Mouse (Mus musculus): ENCODE results near the gene Pxk. TPM values are rescaled to one million over a fixed set of nuclear protein-coding genes. Genes with fewer than 3 reads are reported as not detected.

Pxk gene
- polyA plus RNA-seq, 1 experiment from 2014 or later = 85.0 TPM

DNA sequence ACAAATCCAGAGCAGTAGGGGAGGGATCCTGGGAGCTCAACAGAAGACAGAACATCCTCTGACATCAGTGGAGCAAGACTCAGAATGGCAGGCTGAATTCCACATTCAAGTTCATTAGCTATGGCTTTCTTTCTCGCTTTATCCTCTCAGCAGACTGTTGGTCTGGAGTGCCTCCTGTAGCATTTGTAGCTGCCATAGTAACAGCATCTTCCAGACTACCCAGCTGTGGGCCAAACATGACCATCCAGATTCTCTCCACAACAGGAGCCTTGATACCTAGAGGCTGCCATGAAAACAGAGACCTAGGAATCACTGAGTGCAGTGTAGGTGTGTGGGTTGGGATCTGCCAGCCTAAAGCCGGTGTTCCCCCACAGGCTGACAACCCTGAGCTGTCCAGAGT, 111.9 kb downstream of the Pxk start:
- no peak overlapping the region for H3K4me3 ChIP-seq (ENCODE audit: low read depth, low read length)
- WGBS = 85% methylated on average over 2 of the region's 2 CpGs
- no peak overlapping the region for H3K9ac ChIP-seq (replicated peaks; ENCODE audit: low read depth, low read length)
- H3K27ac ChIP-seq (ENCODE audit: low read depth, low read length) = no peak overlapping the region
- H3K36me3 ChIP-seq (ENCODE audit: control insufficient read depth, insufficient read depth, low read length) = no peaks in the 10 kb centered on the region
- no peak overlapping the region for H3K4me2 ChIP-seq (ENCODE audit: low read depth, low read length)
- H3K4me1 ChIP-seq (ENCODE audit: control insufficient read depth, insufficient read depth, low read length) = peaks cover 1% of the 10 kb centered on the region; the same call in 1 of the 2 replicates
- no peaks in the 10 kb centered on the region for H3K27me3 ChIP-seq (ENCODE audit: control insufficient read depth, insufficient read depth, low read length)
- no peak for ATAC-seq (ENCODE audit: low read depth)
- H3K9me3 ChIP-seq (ENCODE audit: control insufficient read depth, low read length) = no peaks in the 10 kb centered on the region

DNA sequence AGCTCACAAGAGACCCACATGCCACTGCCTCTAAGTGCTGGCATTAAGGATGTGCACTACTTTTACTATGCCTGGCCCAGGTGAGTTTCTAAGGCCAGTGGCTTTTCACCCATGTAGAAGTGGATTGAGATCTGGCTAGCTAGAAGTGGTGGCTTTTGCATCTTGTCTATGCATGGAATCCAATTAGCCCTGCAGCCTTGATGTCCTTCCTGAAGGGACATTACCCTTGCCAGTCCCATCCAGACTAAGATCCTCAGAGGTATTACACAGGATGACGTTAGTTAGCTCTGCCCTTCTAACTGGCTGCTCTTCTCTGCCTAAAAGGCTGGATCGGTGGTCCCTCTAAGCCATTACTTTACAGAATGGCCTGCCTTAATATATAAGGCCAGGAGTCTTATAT, 115.0 kb downstream of the Pxk start:
- WGBS = 75% methylated on average over 2 of the region's 2 CpGs
- ATAC-seq (ENCODE audit: low read depth) = no peak

DNA sequence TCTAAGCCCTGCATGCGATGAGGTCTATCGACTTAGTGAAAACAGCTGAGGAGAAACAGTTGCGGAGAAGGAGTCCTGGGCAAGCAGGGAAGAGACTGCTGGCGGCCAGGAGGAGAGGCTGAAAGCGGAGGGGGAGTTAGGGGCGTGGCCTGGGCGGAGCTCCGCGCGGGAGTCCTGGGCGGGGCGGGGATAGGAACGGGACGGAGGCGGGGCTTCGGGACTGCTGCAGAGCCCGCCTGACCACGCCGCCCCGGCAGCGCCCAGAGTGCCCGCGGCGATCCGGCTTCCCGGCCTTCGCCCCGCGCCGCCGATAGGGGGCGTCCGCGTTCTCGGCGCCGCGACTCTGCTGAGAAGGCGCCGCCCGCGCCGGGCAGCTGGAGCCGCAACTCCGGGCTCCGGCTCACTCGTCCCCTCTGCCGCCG, 115.8 kb downstream of the Pxk start, which contains the start of gene Kctd6:
Gene Kctd6 (plus strand): TSS at position 338 of the 422 bp plus-strand sequence.
- Histone ChIP-seq H3K36me3 (ENCODE audit: control insufficient read depth, insufficient read depth, low read length) (no peaks in the 10 kb centered on the region), H3K4me3 (ENCODE audit: low read depth, low read length) (peak within 1 kb of the TSS; percentile 67), H3K27ac (ENCODE audit: low read depth, low read length) (peak within 1 kb of the TSS; percentile 92), H3K4me1 (ENCODE audit: control insufficient read depth, insufficient read depth, low read length) (peaks cover 18% of the 10 kb centered on the region), H3K9ac (replicated peaks; ENCODE audit: low read depth, low read length) (peak within 1 kb of the TSS; percentile 84), H3K27me3 (ENCODE audit: control insufficient read depth, insufficient read depth, low read length) (peaks cover 2% of the 10 kb centered on the region; the same call in 1 of the 2 replicates), H3K4me2 (ENCODE audit: low read depth, low read length) (peak within 1 kb of the TSS; percentile 79), H3K9me3 (ENCODE audit: control insufficient read depth, low read length) (no peaks in the 10 kb centered on the region)
- WGBS = under 1% methylated on average over 17 of the region's 49 CpGs
- ATAC-seq (ENCODE audit: low read depth) = peak; percentile 96

More for the DNA sequence above, 115.0 kb downstream of the Pxk start:
- Histone ChIP-seq H3K27me3 (ENCODE audit: control insufficient read depth, insufficient read depth, low read length) (peaks cover 2% of the 10 kb centered on the region; the same call in 1 of the 2 replicates), H3K4me3 (ENCODE audit: low read depth, low read length) (no peak overlapping the region), H3K9me3 (ENCODE audit: control insufficient read depth, low read length) (no peaks in the 10 kb centered on the region), H3K27ac (ENCODE audit: low read depth, low read length) (no peak overlapping the region), H3K36me3 (ENCODE audit: control insufficient read depth, insufficient read depth, low read length) (no peaks in the 10 kb centered on the region), H3K9ac (replicated peaks; ENCODE audit: low read depth, low read length) (no peak overlapping the region), H3K4me1 (ENCODE audit: control insufficient read depth, insufficient read depth, low read length) (peaks cover 11% of the 10 kb centered on the region; the same call in 1 of the 2 replicates), H3K4me2 (ENCODE audit: low read depth, low read length) (no peak overlapping the region)

Other genes with a start within 250 kb of the Pxk start
- gene Gm45521, start 140.9 kb upstream of the Pxk start, polyA plus RNA-seq (2014; fragmentation: Nextera tagmentation; extraction: Ambion mirVana) = not detected in 2 replicates
- gene Dnase1l3, start 103.6 kb upstream of the Pxk start, polyA plus RNA-seq (2014; fragmentation: Nextera tagmentation; extraction: Ambion mirVana) = 0.06 and 0.11 TPM in 2 replicates
- 32.4 and 35.3 TPM in 2 replicates for gene Abhd6, start 95.3 kb upstream of the Pxk start, polyA plus RNA-seq (2014; fragmentation: Nextera tagmentation; extraction: Ambion mirVana)
- 54.0 and 55.3 TPM in 2 replicates for gene Rpp14, start 17.8 kb upstream of the Pxk start, polyA plus RNA-seq (2014; fragmentation: Nextera tagmentation; extraction: Ambion mirVana)
- gene Pdhb, start 74.8 kb downstream of the Pxk start, polyA plus RNA-seq (2014; fragmentation: Nextera tagmentation; extraction: Ambion mirVana) = 276 and 285 TPM in 2 replicates
- 10.8 and 12.9 TPM in 2 replicates for gene Kctd6, start 115.9 kb downstream of the Pxk start, polyA plus RNA-seq (2014; fragmentation: Nextera tagmentation; extraction: Ambion mirVana)
- not detected in 2 replicates for gene Acox2, start 161.1 kb downstream of the Pxk start, polyA plus RNA-seq (2014; fragmentation: Nextera tagmentation; extraction: Ambion mirVana)
- 0.07 and 0.13 TPM in 2 replicates for gene Fam107a, start 219.8 kb downstream of the Pxk start, polyA plus RNA-seq (2014; fragmentation: Nextera tagmentation; extraction: Ambion mirVana)